Mouse (Mus musculus) forebrain, embryonic 14.5 days (tissue): ENCODE measurements around the gene Sidt1. TPM values are rescaled to one million over a fixed set of nuclear protein-coding genes. Genes with fewer than 3 reads are reported as not detected.

Source experiments
- polyA plus RNA-seq: library from polyadenylated mRNA; unstranded; fragments of >200 nt; fragmentation: Nextera tagmentation; extraction: Ambion mirVana; gene quantifications from 2 replicates; pipeline ENCODE4 v1.2.1, GENCODE M21; 2014

Sidt1 gene
- polyA plus RNA-seq, 1 experiment from 2014 or later, result 3.9 TPM

Other genes with a start within 250 kb of the Sidt1 start
- 125 and 127 TPM in 2 replicates for gene Atp6v1a, start 193.5 kb downstream of the Sidt1 start, polyA plus RNA-seq
- 39.6 and 44.8 TPM in 2 replicates for gene Naa50, start 193.4 kb downstream of the Sidt1 start, polyA plus RNA-seq
- gene Usf3, start 159.9 kb downstream of the Sidt1 start, polyA plus RNA-seq, result 4.3 and 4.6 TPM in 2 replicates
- 21.2 TPM in 2 replicates for gene Spice1, start 13.9 kb upstream of the Sidt1 start, polyA plus RNA-seq
- gene Cfap44, start 61.6 kb upstream of the Sidt1 start, polyA plus RNA-seq, result 2.4 and 3.6 TPM in 2 replicates
- gene Boc, start 225.7 kb upstream of the Sidt1 start, polyA plus RNA-seq, result 11.5 and 13.3 TPM in 2 replicates